Mouse (Mus musculus) ES-E14 (cell line): ENCODE measurements around the gene Twnk.

ENCODE experiments used
- HCFC1 ChIP-seq: IDR thresholded peaks from 2 replicates; pipeline ENCODE4 v1.6.1; 2012; ENCODE audit warnings: low read length, inconsistent platforms, borderline replicate concordance; ENCODE audit not compliant: insufficient read depth
- MAFK ChIP-seq: IDR thresholded peaks from 2 replicates; pipeline ENCODE4 v1.6.1; 2014; ENCODE audit warnings: mild to moderate bottlenecking, low read depth, low read length, inconsistent platforms; ENCODE audit not compliant: insufficient read depth

DNA sequence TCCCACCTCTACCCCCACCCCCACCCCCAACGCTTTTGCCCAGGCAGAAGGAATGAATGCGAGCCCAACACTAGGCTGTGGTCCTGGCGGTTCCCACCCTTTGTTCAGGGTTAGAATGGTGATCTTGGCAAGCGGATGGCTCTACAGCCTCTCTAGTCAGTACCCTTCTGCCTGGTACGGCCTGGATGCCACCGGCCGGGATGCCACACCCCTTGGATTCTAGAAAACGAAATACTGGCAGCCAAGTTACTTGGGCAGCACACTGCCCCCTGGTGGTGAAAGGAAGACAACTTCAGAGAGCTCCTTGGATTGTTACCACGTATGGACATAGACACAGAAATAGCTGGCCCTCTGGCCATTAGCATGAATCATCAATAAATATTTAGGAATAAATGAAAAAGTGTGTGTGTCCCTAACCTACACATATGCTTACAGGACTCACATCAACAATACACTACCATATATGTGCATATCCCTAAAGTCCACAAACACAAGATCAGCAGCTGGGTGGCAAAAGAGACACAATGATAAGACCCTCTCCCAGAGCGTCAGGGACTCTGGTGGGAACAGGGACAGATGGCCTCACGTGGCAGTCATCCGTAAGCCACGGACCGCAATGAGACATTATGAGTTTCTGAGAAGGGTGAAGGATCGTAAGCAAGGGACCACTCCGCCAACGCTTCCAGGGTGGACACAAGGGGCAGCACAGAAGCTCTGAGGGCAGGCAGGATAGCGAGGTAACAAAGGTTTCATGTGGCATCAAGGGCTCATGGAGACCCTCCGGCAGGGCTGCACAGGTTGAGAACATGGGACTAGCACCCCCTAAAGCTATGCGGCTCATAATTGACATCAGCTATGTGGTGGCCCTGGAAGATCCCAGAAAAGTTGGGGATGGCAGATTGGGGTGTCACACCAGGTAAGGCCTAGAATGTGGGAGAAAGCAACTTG, 25.6 kb downstream of the Twnk start:
- no peak for TF ChIP-seq HCFC1
- no peak for TF ChIP-seq MAFK
